Mouse (Mus musculus): Measurements from ENCODE around the gene Ascc1. TPM values are rescaled to one million over a fixed set of nuclear protein-coding genes. Genes with fewer than 3 reads are reported as not detected.
"Not testable (repeated sequence)": the region's sequence is repeated elsewhere in the genome, so short reads cannot be mapped to it uniquely, and the experiment has no call there.

The Ascc1 gene
- polyA plus RNA-seq, 1 experiment from 2014 or later: 45.6 TPM

DNA sequence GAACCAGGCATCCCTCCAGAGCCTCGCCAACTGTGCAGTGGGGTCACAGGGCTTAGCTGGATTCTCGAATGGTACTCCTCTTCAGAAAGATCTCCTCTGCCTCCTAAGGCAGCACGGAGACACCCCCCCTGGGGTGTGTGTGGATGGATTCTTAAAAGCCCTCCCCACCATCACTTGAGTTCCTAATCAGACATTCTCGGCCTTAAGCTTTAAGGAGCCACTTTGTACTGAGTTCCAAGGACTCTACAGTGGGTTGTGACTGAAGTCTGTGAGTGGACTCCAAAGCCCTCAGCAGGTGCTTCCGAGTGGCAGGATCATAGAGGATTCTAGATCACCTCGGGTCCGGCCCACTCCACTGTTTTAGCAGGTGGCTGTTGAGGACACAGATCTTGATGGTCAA, 115.9 kb downstream of the Ascc1 start:
- Histone ChIP-seq H3K27me3 (ENCODE audit: control insufficient read depth, insufficient read depth, low read length) (no peaks in the 10 kb centered on the region), H3K4me3 (replicated peaks; ENCODE audit: low read length) (no peak overlapping the region), H3K4me1 (replicated peaks; ENCODE audit: control insufficient read depth, insufficient read depth, low read length) (peaks cover 23% of the 10 kb centered on the region), H3K27ac (no peak overlapping the region), H3K9ac (no peak overlapping the region), H3K9me3 (ENCODE audit: control insufficient read depth, low read length) (no peaks in the 10 kb centered on the region), H3K4me2 (replicated peaks) (no peak overlapping the region), H3K36me3 (replicated peaks; ENCODE audit: control insufficient read depth, insufficient read depth) (peaks cover 26% of the 10 kb centered on the region)
- ATAC-seq (ENCODE audit: low FRiP score): no peak
- WGBS: 78% methylated on average over 7 of the region's 7 CpGs
- no peak for DNase-seq (ENCODE audit: low spot score)

DNA sequence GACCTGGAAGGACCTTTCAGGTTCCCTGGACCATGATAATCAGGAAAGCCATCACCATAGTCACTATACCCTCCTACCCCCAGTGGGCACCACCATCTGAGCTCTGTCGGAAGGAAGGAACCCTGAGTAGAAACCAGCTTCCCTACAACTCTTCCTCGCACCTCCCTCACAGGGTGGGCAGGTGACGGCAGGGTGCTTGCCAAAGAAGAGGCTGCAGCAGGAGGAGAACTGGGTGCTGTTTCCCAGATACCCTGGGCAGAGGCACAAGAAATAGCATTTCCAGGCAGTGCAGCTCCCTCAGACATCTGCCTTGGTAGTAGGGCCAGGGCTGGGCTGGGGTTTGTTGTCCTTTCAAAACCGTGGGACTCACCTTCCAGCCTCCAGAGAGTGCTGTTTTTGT, 118.0 kb downstream of the Ascc1 start:
- no peak overlapping the region for H3K4me2 ChIP-seq (replicated peaks)
- no peak overlapping the region for H3K4me3 ChIP-seq (replicated peaks; ENCODE audit: low read length)
- no peak for ATAC-seq (ENCODE audit: low FRiP score)
- no peak overlapping the region for H3K27ac ChIP-seq
- H3K36me3 ChIP-seq (replicated peaks; ENCODE audit: control insufficient read depth, insufficient read depth): peaks cover 27% of the 10 kb centered on the region; the same call in 1 of the 2 replicates
- no peak overlapping the region for H3K9ac ChIP-seq
- DNase-seq (ENCODE audit: low spot score): no peak
- H3K9me3 ChIP-seq (ENCODE audit: control insufficient read depth, low read length): no peaks in the 10 kb centered on the region
- no peaks in the 10 kb centered on the region for H3K27me3 ChIP-seq (ENCODE audit: control insufficient read depth, insufficient read depth, low read length)
- peaks cover 14% of the 10 kb centered on the region for H3K4me1 ChIP-seq (replicated peaks; ENCODE audit: control insufficient read depth, insufficient read depth, low read length)
- WGBS: 79% methylated on average over 4 of the region's 4 CpGs

GRCm38 (mm10) chr10:60124078-60124477, 121.5 kb downstream of the Ascc1 start:
- H3K27me3 ChIP-seq (ENCODE audit: control insufficient read depth, insufficient read depth, low read length): no peaks in the 10 kb centered on the region
- H3K4me1 ChIP-seq (replicated peaks; ENCODE audit: control insufficient read depth, insufficient read depth, low read length): no peaks in the 10 kb centered on the region
- DNase-seq (ENCODE audit: low spot score) (no peak), ATAC-seq (ENCODE audit: low FRiP score) (no peak)
- peaks cover 58% of the 10 kb centered on the region for H3K36me3 ChIP-seq (replicated peaks; ENCODE audit: control insufficient read depth, insufficient read depth)
- no peak overlapping the region for H3K27ac ChIP-seq
- WGBS: 63% methylated on average over 6 of the region's 6 CpGs
- no peaks in the 10 kb centered on the region for H3K9me3 ChIP-seq (ENCODE audit: control insufficient read depth, low read length)
- H3K9ac ChIP-seq: no peak overlapping the region
- H3K4me3 ChIP-seq (replicated peaks; ENCODE audit: low read length): no peak overlapping the region
- H3K4me2 ChIP-seq (replicated peaks): no peak overlapping the region

DNA sequence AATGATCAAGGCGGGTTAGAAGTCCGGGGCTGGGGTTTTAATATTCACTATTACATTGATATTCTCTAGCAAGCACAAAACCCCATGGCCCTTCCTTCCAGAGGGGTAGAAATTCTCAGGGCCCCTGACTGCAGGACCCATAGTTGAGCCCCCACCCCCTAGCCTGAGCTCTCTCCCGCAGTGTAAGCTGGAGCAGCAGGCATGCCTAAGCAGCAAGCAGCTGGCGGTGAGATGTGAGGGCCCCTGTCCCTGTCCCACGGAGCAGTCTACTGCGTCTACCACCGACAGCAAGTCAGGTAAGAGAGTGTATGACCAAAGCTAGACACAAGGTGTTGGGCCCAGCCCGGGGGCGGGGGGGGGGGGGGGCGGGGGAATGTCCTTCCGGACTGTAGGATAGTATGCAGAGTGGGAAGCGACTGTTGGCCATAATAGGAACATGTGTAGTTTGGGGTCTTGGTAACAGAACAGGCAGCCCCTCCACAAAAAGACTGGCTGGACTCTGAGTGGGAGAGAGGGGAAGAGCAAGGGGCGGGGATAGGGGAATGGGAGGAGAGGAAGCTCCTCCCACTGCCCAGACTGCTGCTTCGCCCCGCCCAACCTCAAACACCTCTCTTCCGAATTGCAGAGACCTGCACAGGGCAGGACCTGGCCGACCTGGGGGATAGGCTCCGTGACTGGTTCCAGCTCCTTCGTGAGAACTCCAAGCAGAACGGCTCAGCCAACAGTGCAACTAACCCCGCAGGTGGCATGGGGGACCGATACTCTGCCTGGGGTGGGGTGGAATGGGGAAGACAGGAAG, 123.1 kb downstream of the Ascc1 start:
- DNase-seq (ENCODE audit: low spot score): no peak
- H3K36me3 ChIP-seq (replicated peaks; ENCODE audit: control insufficient read depth, insufficient read depth): peaks cover 74% of the 10 kb centered on the region
- H3K9ac ChIP-seq: no peak overlapping the region
- ATAC-seq (ENCODE audit: low FRiP score): no peak
- H3K4me2 ChIP-seq (replicated peaks): no peak overlapping the region
- H3K4me1 ChIP-seq (replicated peaks; ENCODE audit: control insufficient read depth, insufficient read depth, low read length): no peaks in the 10 kb centered on the region
- no peaks in the 10 kb centered on the region for H3K27me3 ChIP-seq (ENCODE audit: control insufficient read depth, insufficient read depth, low read length)
- no peaks in the 10 kb centered on the region for H3K9me3 ChIP-seq (ENCODE audit: control insufficient read depth, low read length)
- WGBS: 23% methylated on average over 19 of the region's 22 CpGs
- no peak overlapping the region for H3K4me3 ChIP-seq (replicated peaks; ENCODE audit: low read length)
- H3K27ac ChIP-seq: no peak overlapping the region

GRCm38 (mm10) chr10:60128287-60128686, 125.7 kb downstream of the Ascc1 start:
- Histone ChIP-seq H3K27me3 (ENCODE audit: control insufficient read depth, insufficient read depth, low read length) (no peaks in the 10 kb centered on the region), H3K4me2 (replicated peaks) (no peak overlapping the region), H3K9me3 (ENCODE audit: control insufficient read depth, low read length) (no peaks in the 10 kb centered on the region), H3K27ac (no peak overlapping the region), H3K9ac (no peak overlapping the region), H3K4me3 (replicated peaks; ENCODE audit: low read length) (no peak overlapping the region), H3K4me1 (replicated peaks; ENCODE audit: control insufficient read depth, insufficient read depth, low read length) (no peaks in the 10 kb centered on the region), H3K36me3 (replicated peaks; ENCODE audit: control insufficient read depth, insufficient read depth) (peaks cover 75% of the 10 kb centered on the region)
- ATAC-seq (ENCODE audit: low FRiP score) (no peak), DNase-seq (ENCODE audit: low spot score) (no peak)
- 88% methylated on average over 9 of the region's 9 CpGs for WGBS

DNA sequence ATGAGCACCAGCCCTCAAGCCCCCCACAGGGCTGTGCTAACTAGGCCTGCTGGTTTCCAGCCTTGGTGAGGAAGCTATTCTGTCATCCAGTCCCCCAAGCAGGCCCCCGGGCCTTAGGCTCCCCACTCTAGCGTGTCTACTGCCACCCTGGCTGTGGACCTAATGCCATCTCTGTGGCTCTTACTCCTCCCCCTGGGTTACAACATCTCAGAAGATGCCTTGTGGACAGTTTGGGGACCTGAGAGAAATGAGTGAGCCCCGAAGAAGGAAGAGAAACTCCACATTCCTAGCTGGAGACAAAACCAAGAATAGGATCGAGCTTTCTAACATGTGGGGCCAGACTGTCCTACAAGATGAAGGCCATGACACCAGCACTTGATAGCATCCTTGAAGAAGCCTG, 127.9 kb downstream of the Ascc1 start:
- Histone ChIP-seq H3K9ac (no peak overlapping the region), H3K27me3 (ENCODE audit: control insufficient read depth, insufficient read depth, low read length) (no peaks in the 10 kb centered on the region), H3K36me3 (replicated peaks; ENCODE audit: control insufficient read depth, insufficient read depth) (peaks cover 67% of the 10 kb centered on the region), H3K4me2 (replicated peaks) (no peak overlapping the region), H3K4me1 (replicated peaks; ENCODE audit: control insufficient read depth, insufficient read depth, low read length) (no peaks in the 10 kb centered on the region), H3K9me3 (ENCODE audit: control insufficient read depth, low read length) (no peaks in the 10 kb centered on the region), H3K4me3 (replicated peaks; ENCODE audit: low read length) (no peak overlapping the region), H3K27ac (no peak overlapping the region)
- ATAC-seq (ENCODE audit: low FRiP score) (no peak), DNase-seq (ENCODE audit: low spot score) (no peak)
- 86% methylated on average over 4 of the region's 4 CpGs for WGBS

DNA sequence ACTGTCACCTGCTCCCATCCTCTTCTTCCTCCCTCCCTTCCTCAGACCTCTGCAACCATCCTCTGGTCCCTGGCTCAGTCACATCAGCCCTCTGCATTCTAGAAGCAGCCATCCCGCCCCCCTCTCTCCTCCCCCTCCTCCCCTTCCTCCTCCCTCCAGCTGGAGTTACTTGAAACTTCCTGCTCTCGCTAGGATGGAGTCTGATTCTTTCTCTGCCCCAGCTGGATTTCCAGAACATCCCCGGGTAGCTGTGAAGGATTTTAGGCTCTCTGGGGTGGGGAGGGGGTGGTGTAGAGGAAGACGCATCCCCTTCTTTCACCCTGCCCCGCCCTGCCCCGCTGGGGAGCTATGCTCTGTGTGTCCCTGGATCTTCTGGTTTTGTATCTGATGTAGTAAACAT, 130.9 kb downstream of the Ascc1 start:
- H3K9me3 ChIP-seq (ENCODE audit: control insufficient read depth, low read length): no peaks in the 10 kb centered on the region
- H3K9ac ChIP-seq: no peak overlapping the region
- 42% methylated on average over 6 of the region's 6 CpGs for WGBS
- no peaks in the 10 kb centered on the region for H3K27me3 ChIP-seq (ENCODE audit: control insufficient read depth, insufficient read depth, low read length)
- no peak overlapping the region for H3K4me3 ChIP-seq (replicated peaks; ENCODE audit: low read length)
- peaks cover 40% of the 10 kb centered on the region for H3K36me3 ChIP-seq (replicated peaks; ENCODE audit: control insufficient read depth, insufficient read depth)
- no peak overlapping the region for H3K4me2 ChIP-seq (replicated peaks)
- H3K27ac ChIP-seq: no peak overlapping the region
- ATAC-seq (ENCODE audit: low FRiP score) (no peak), DNase-seq (ENCODE audit: low spot score) (no peak)
- no peaks in the 10 kb centered on the region for H3K4me1 ChIP-seq (replicated peaks; ENCODE audit: control insufficient read depth, insufficient read depth, low read length)

DNA sequence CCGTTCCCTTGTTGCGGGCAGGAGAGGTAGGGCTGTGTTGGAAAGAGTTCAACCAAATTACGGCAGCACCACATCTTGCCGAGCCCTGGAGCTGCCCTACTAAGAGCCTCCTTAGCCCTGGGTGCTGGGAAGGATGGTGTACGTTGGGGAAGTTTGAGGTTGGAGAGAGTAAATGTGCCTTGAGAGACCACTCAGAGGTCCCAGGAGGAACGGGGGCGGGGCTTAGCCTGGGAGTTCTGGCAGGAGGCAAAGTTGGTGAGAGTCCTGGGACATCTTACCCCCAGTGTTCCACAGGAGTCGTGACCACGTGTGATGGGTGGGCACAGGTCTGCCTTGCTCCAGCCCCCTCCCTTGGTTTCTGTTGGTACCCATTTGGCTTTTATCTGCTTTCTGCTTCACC, 131.6 kb downstream of the Ascc1 start:
- no peak overlapping the region for H3K4me2 ChIP-seq (replicated peaks)
- H3K27ac ChIP-seq: no peak overlapping the region
- H3K4me1 ChIP-seq (replicated peaks; ENCODE audit: control insufficient read depth, insufficient read depth, low read length): no peaks in the 10 kb centered on the region
- 57% methylated on average over 9 of the region's 9 CpGs for WGBS
- H3K27me3 ChIP-seq (ENCODE audit: control insufficient read depth, insufficient read depth, low read length): no peaks in the 10 kb centered on the region
- H3K4me3 ChIP-seq (replicated peaks; ENCODE audit: low read length): no peak overlapping the region
- peaks cover 35% of the 10 kb centered on the region for H3K36me3 ChIP-seq (replicated peaks; ENCODE audit: control insufficient read depth, insufficient read depth)
- DNase-seq (ENCODE audit: low spot score) (no peak), ATAC-seq (ENCODE audit: low FRiP score) (no peak)
- H3K9ac ChIP-seq: no peak overlapping the region
- H3K9me3 ChIP-seq (ENCODE audit: control insufficient read depth, low read length): no peaks in the 10 kb centered on the region

DNA sequence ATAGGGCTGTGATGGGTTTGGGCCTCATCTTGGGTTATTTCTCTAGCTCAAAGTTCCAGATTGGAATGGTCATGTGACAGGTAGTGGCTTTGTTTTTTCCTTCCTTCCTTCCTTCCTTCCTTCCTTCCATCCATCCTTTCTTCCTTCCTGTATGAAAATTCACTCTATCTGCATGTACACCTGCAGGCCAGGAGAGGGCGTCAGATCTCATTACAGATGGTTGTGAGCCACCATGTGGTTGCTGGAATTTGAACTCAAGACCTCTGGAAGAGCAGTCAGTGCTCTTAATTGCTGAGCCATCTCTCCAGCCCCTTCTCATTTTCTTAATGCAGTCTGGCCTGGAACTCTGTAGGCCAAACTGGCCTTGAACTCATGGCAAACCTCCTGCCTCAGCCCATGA, 133.4 kb downstream of the Ascc1 start:
- ATAC-seq (ENCODE audit: low FRiP score); H3K27ac ChIP-seq; H3K9ac ChIP-seq: not testable (repeated sequence)

GRCm38 (mm10) chr10:60136935-60137334, 134.3 kb downstream of the Ascc1 start:
- 80% methylated on average over 7 of the region's 7 CpGs for WGBS
- Histone ChIP-seq H3K27me3 (ENCODE audit: control insufficient read depth, insufficient read depth, low read length) (no peaks in the 10 kb centered on the region), H3K27ac (no peak overlapping the region), H3K9ac (no peak overlapping the region), H3K9me3 (ENCODE audit: control insufficient read depth, low read length) (no peaks in the 10 kb centered on the region), H3K36me3 (replicated peaks; ENCODE audit: control insufficient read depth, insufficient read depth) (peaks cover 8% of the 10 kb centered on the region), H3K4me1 (replicated peaks; ENCODE audit: control insufficient read depth, insufficient read depth, low read length) (no peaks in the 10 kb centered on the region), H3K4me3 (replicated peaks; ENCODE audit: low read length) (no peak overlapping the region), H3K4me2 (replicated peaks) (no peak overlapping the region)
- no peak for ATAC-seq (ENCODE audit: low FRiP score)
- DNase-seq (ENCODE audit: low spot score): no peak

More for the DNA sequence above, 133.4 kb downstream of the Ascc1 start:
- 47% methylated on average over 1 of the region's 1 CpGs for WGBS
- not testable (repeated sequence) for H3K9me3 ChIP-seq (ENCODE audit: control insufficient read depth, low read length); H3K27me3 ChIP-seq (ENCODE audit: control insufficient read depth, insufficient read depth, low read length); H3K4me3 ChIP-seq (replicated peaks; ENCODE audit: low read length); H3K4me2 ChIP-seq (replicated peaks); DNase-seq (ENCODE audit: low spot score); H3K4me1 ChIP-seq (replicated peaks; ENCODE audit: control insufficient read depth, insufficient read depth, low read length)
- peaks cover 17% of the 10 kb centered on the region for H3K36me3 ChIP-seq (replicated peaks; ENCODE audit: control insufficient read depth, insufficient read depth)

All from hindbrain, embryonic 14.5 days (tissue).